ENCODE assay signal across 9 mouse cellular contexts in genomic region chr17:78587174-78587573, GRCm38 (mm10).
A peak's percentile ranks its signal among the peaks of the same experiment; 100 is the strongest.
DNase-seq lines count a peak whose midpoint lies in the region; ATAC-seq lines count a peak whose summit lies in the region.
"Had no signal": no experiment of that assay in that cellular context is flagged by ENCODE, and none has a peak within 500 bp of the region (broad histone marks: within the 10 kb centered on the region; RNA-seq: fewer than 3 reads in every experiment).

No protein-coding gene starts in this region.

- no peaks in the 10 kb centered on the region for H3K36me3 ChIP-seq in embryonic facial prominence, embryonic 14.5 days (ENCODE audit: control insufficient read depth, insufficient read depth, low read length)
- no peaks in the 10 kb centered on the region for H3K36me3 ChIP-seq in embryonic facial prominence, embryonic 10.5 days (replicated peaks)
- H3K36me3 ChIP-seq in heart, embryonic 14.5 days (ENCODE audit: control insufficient read depth, insufficient read depth, low read length): no peaks in the 10 kb centered on the region
- 0 out of 2 replicates have a peak, but pooled peaks cover 4% of the 10 kb centered on the region for H3K36me3 ChIP-seq in forebrain, embryonic 13.5 days (ENCODE audit: poor library complexity, severe bottlenecking)
- H3K36me3 ChIP-seq: neural tube, embryonic 12.5 days had no signal

- H3K4me3 ChIP-seq in embryonic facial prominence, embryonic 14.5 days (ENCODE audit: low read depth, low read length): no peak overlapping the region
- no peak overlapping the region for H3K4me3 ChIP-seq in embryonic facial prominence, embryonic 10.5 days
- H3K4me3 ChIP-seq in heart, embryonic 14.5 days (ENCODE audit: control insufficient read depth in 1 of 2, insufficient read depth in 1 of 2, low read depth in 1 of 2, low read length in 2 of 2): no peak overlapping the region
- H3K4me3 ChIP-seq in forebrain, embryonic 13.5 days: no peak overlapping the region
- H3K4me3 ChIP-seq: neural tube, embryonic 12.5 days had no signal

- no peak overlapping the region for H3K4me2 ChIP-seq in embryonic facial prominence, embryonic 14.5 days (ENCODE audit: low read depth, low read length)
- H3K4me2 ChIP-seq in heart, embryonic 14.5 days (ENCODE audit: low read length): peak overlapping the region; percentile 21
- no peak overlapping the region for H3K4me2 ChIP-seq in forebrain, embryonic 13.5 days
- H3K4me2 ChIP-seq: neural tube, embryonic 12.5 days had no signal

- no peak overlapping the region for H3K9ac ChIP-seq in embryonic facial prominence, embryonic 14.5 days (ENCODE audit: low read depth, low read length)
- no peak overlapping the region for H3K9ac ChIP-seq in heart, embryonic 14.5 days (ENCODE audit: low read length)
- H3K9ac ChIP-seq in forebrain, embryonic 13.5 days: no peak overlapping the region
- H3K9ac ChIP-seq: neural tube, embryonic 12.5 days had no signal

- H3K27me3 ChIP-seq in embryonic facial prominence, embryonic 14.5 days (replicated peaks; ENCODE audit: control insufficient read depth, insufficient read depth, low read length): no peaks in the 10 kb centered on the region
- no peaks in the 10 kb centered on the region for H3K27me3 ChIP-seq in embryonic facial prominence, embryonic 10.5 days (replicated peaks; ENCODE audit: low read depth, poor library complexity, severe bottlenecking)
- H3K27me3 ChIP-seq in heart, embryonic 14.5 days (ENCODE audit: control insufficient read depth, insufficient read depth, low read length): 0 out of 2 replicates have a peak, but pooled peaks cover 7% of the 10 kb centered on the region
- no peaks in the 10 kb centered on the region for H3K27me3 ChIP-seq in forebrain, embryonic 13.5 days
- H3K27me3 ChIP-seq: neural tube, embryonic 12.5 days had no signal

- no peaks in the 10 kb centered on the region; the same call in 1 of the 2 replicates for H3K4me1 ChIP-seq in embryonic facial prominence, embryonic 14.5 days (ENCODE audit: control insufficient read depth, insufficient read depth, low read length)
- H3K4me1 ChIP-seq in embryonic facial prominence, embryonic 10.5 days: peaks cover 8% of the 10 kb centered on the region; the same call in 1 of the 2 replicates
- peaks cover 5 to 12% of the 10 kb centered on the region in 2 experiments for H3K4me1 ChIP-seq in heart, embryonic 14.5 days (ENCODE audit: control insufficient read depth in 2 of 2, insufficient read depth in 2 of 2, low read length in 2 of 2)
- peaks cover 4% of the 10 kb centered on the region; the same call in 1 of the 2 replicates for H3K4me1 ChIP-seq in forebrain, embryonic 13.5 days
- H3K4me1 ChIP-seq: neural tube, embryonic 12.5 days had no signal

- H3K9me3 ChIP-seq in embryonic facial prominence, embryonic 14.5 days (ENCODE audit: control insufficient read depth, low read length): no peaks in the 10 kb centered on the region
- H3K9me3 ChIP-seq in embryonic facial prominence, embryonic 10.5 days: no peaks in the 10 kb centered on the region
- no peaks in the 10 kb centered on the region for H3K9me3 ChIP-seq in heart, embryonic 14.5 days (ENCODE audit: control insufficient read depth, low read length)
- no peaks in the 10 kb centered on the region for H3K9me3 ChIP-seq in forebrain, embryonic 13.5 days (replicated peaks)
- H3K9me3 ChIP-seq: neural tube, embryonic 12.5 days had no signal

- H3K27ac ChIP-seq in embryonic facial prominence, embryonic 14.5 days (replicated peaks; ENCODE audit: low read depth, low read length): no peak overlapping the region
- H3K27ac ChIP-seq in embryonic facial prominence, embryonic 10.5 days (replicated peaks): no peak overlapping the region
- H3K27ac ChIP-seq in heart, embryonic 14.5 days (replicated peaks in 1 of 2; ENCODE audit: control insufficient read depth in 1 of 2, insufficient read depth in 1 of 2, low read depth in 2 of 2, low read length in 2 of 2): no peak overlapping the region
- H3K27ac ChIP-seq in forebrain, embryonic 13.5 days: no peak overlapping the region
- H3K27ac ChIP-seq: neural tube, embryonic 12.5 days had no signal

- no peak for ATAC-seq in embryonic facial prominence, embryonic 14.5 days (ENCODE audit: low read depth)
- ATAC-seq in CD4-positive, CD25-positive, alpha-beta regulatory T cell, adult 4 months: peak; percentile 68
- ATAC-seq in heart, embryonic 14.5 days (ENCODE audit: insufficient number of reproducible peaks, insufficient read depth, low FRiP score, low read depth): no peak
- peak; percentile 73 for ATAC-seq in megakaryocyte progenitor cell, adult 5-6 weeks (replicated peaks; ENCODE audit: poor library complexity)
- ATAC-seq in frontal cortex, adult (ENCODE audit: low TSS enrichment): no peak; the same call in 1 of the 2 replicates
- no peak for ATAC-seq in forebrain, embryonic 13.5 days

- 16% methylated on average over 7 of the region's 7 CpGs for WGBS in embryonic facial prominence, embryonic 14.5 days
- 33% methylated on average over 7 of the region's 7 CpGs for WGBS in embryonic facial prominence, embryonic 10.5 days
- WGBS in heart, embryonic 14.5 days: 6% methylated on average over 7 of the region's 7 CpGs
- WGBS in forebrain, embryonic 13.5 days: 66% methylated on average over 7 of the region's 7 CpGs

- DNase-seq in embryonic facial prominence, embryonic 14.5 days (ENCODE audit: low spot score): peak; percentile 26
- no peak for DNase-seq in embryonic facial prominence, embryonic 10.5 days (ENCODE audit: low spot score)
- DNase-seq in frontal cortex, postnatal 10 days (ENCODE audit: low spot score in 2 of 2): no peak

Comparison
In these comparisons a context has a peak if more than half of its experiments do, and no peak if none do; other contexts are left out.
1. ATAC-seq: peak in CD4-positive, CD25-positive, alpha-beta regulatory T cell, adult 4 months (single experiment) and megakaryocyte progenitor cell, adult 5-6 weeks (single experiment); none in embryonic facial prominence, embryonic 14.5 days (single experiment), heart, embryonic 14.5 days (single experiment), frontal cortex, adult (single experiment) and forebrain, embryonic 13.5 days (single experiment).